In genomic region chr10:59295241-59295811, GRCm38 (mm10) we compare ENCODE assay signal across 8 mouse cellular contexts. TPM values are rescaled to one million over a fixed set of nuclear protein-coding genes. Genes with fewer than 3 reads are reported as not detected.
A peak's percentile ranks its signal among the peaks of the same experiment; 100 is the strongest.
DNase-seq lines count a peak whose midpoint lies in the region; ATAC-seq lines count a peak whose summit lies in the region.

No protein-coding gene starts in this region.

- intact Hi-C loops in heart, postnatal 25 days (cut with DNase I): no loop called here

- no peak overlapping the region for H3K4me3 ChIP-seq in forebrain, embryonic 11.5 days (ENCODE audit: low read depth, low read length)
- no peak overlapping the region for H3K4me3 ChIP-seq in intestine, embryonic 15.5 days (replicated peaks)
- H3K4me3 ChIP-seq in limb, embryonic 11.5 days (ENCODE audit: low read depth, low read length): no peak overlapping the region
- no peak overlapping the region for H3K4me3 ChIP-seq in midbrain, embryonic 16.5 days (ENCODE audit: low read depth, low read length)

- H3K27me3 ChIP-seq in forebrain, embryonic 11.5 days (ENCODE audit: control insufficient read depth, insufficient read depth, low read length): no peaks in the 10 kb centered on the region
- no peaks in the 10 kb centered on the region for H3K27me3 ChIP-seq in intestine, embryonic 15.5 days (replicated peaks)
- H3K27me3 ChIP-seq in limb, embryonic 11.5 days (ENCODE audit: control insufficient read depth, insufficient read depth, low read length): no peaks in the 10 kb centered on the region
- no peaks in the 10 kb centered on the region for H3K27me3 ChIP-seq in midbrain, embryonic 16.5 days (ENCODE audit: control insufficient read depth, insufficient read depth, low read depth, low read length)

- no peak overlapping the region for H3K9ac ChIP-seq in forebrain, embryonic 11.5 days (ENCODE audit: low read length)
- H3K9ac ChIP-seq in intestine, embryonic 15.5 days: no peak overlapping the region
- H3K9ac ChIP-seq in limb, embryonic 11.5 days (ENCODE audit: low read length): no peak overlapping the region
- H3K9ac ChIP-seq in midbrain, embryonic 16.5 days (ENCODE audit: low read depth, low read length): no peak overlapping the region

- no peak overlapping the region for H3K27ac ChIP-seq in forebrain, embryonic 11.5 days (ENCODE audit: low read depth, low read length)
- H3K27ac ChIP-seq in intestine, embryonic 15.5 days: no peak overlapping the region
- no peak overlapping the region for H3K27ac ChIP-seq in limb, embryonic 11.5 days (replicated peaks; ENCODE audit: low read depth, low read length)
- H3K27ac ChIP-seq in midbrain, embryonic 16.5 days (ENCODE audit: low read length): no peak overlapping the region

- no peak for ATAC-seq in forebrain, embryonic 11.5 days (replicated peaks; ENCODE audit: low FRiP score)
- peak; percentile 35 for ATAC-seq in intestine, embryonic 15.5 days
- no peak for ATAC-seq in limb, embryonic 11.5 days (ENCODE audit: insufficient number of reproducible peaks, low FRiP score, low TSS enrichment, low read depth)
- ATAC-seq in midbrain, embryonic 16.5 days: peak; percentile 26; the same call in 1 of the 2 replicates

- no peaks in the 10 kb centered on the region for H3K36me3 ChIP-seq in forebrain, embryonic 11.5 days (ENCODE audit: control insufficient read depth, insufficient read depth, low read length)
- H3K36me3 ChIP-seq in intestine, embryonic 15.5 days: no peaks in the 10 kb centered on the region
- no peaks in the 10 kb centered on the region for H3K36me3 ChIP-seq in limb, embryonic 11.5 days (ENCODE audit: control insufficient read depth, insufficient read depth, low read length)
- H3K36me3 ChIP-seq in midbrain, embryonic 16.5 days (ENCODE audit: control insufficient read depth, insufficient read depth, low read length): no peaks in the 10 kb centered on the region

- no peaks in the 10 kb centered on the region for H3K9me3 ChIP-seq in forebrain, embryonic 11.5 days (ENCODE audit: control insufficient read depth, low read length)
- H3K9me3 ChIP-seq in intestine, embryonic 15.5 days: no peaks in the 10 kb centered on the region
- H3K9me3 ChIP-seq in limb, embryonic 11.5 days (ENCODE audit: control insufficient read depth, low read length): no peaks in the 10 kb centered on the region
- H3K9me3 ChIP-seq in midbrain, embryonic 16.5 days (replicated peaks; ENCODE audit: control insufficient read depth, low read length, poor library complexity, severe bottlenecking): no peaks in the 10 kb centered on the region

- DNase-seq in heart, adult 8-10 months (ENCODE audit: low spot score): peak; percentile 43
- no peak for DNase-seq in heart, postnatal 25 days (ENCODE audit: low spot score)
- DNase-seq in brain, adult 2 months (ENCODE audit: low read depth, low spot score): peak; percentile 79
- DNase-seq in forebrain, embryonic 11.5 days (ENCODE audit: low spot score): peak; percentile 85
- DNase-seq in limb, embryonic 11.5 days (ENCODE audit: low spot score): peak; percentile 86
- DNase-seq in spleen, postnatal 14 days (ENCODE audit: low spot score in 2 of 2): peak; percentile 45 to 60

- 75% methylated on average over 8 of the region's 8 CpGs for WGBS in forebrain, embryonic 11.5 days
- WGBS in intestine, embryonic 15.5 days: 57% methylated on average over 8 of the region's 8 CpGs
- 71% methylated on average over 8 of the region's 8 CpGs for WGBS in limb, embryonic 11.5 days
- 68% methylated on average over 8 of the region's 8 CpGs for WGBS in midbrain, embryonic 16.5 days

- H3K4me2 ChIP-seq in forebrain, embryonic 11.5 days (ENCODE audit: low read depth, low read length, severe bottlenecking): no peak overlapping the region
- H3K4me2 ChIP-seq in intestine, embryonic 15.5 days (replicated peaks): no peak overlapping the region
- H3K4me2 ChIP-seq in limb, embryonic 11.5 days (ENCODE audit: low read depth, severe bottlenecking): no peak overlapping the region
- H3K4me2 ChIP-seq in midbrain, embryonic 16.5 days (ENCODE audit: low read length): no peak overlapping the region

- no peaks in the 10 kb centered on the region for H3K4me1 ChIP-seq in forebrain, embryonic 11.5 days (replicated peaks; ENCODE audit: control insufficient read depth, insufficient read depth, low read length)
- H3K4me1 ChIP-seq in intestine, embryonic 15.5 days (replicated peaks): peaks cover 10% of the 10 kb centered on the region; the same call in 1 of the 2 replicates
- no peaks in the 10 kb centered on the region for H3K4me1 ChIP-seq in limb, embryonic 11.5 days (ENCODE audit: control insufficient read depth, insufficient read depth, low read length)
- H3K4me1 ChIP-seq in midbrain, embryonic 16.5 days (ENCODE audit: control insufficient read depth, insufficient read depth, low read length): no peaks in the 10 kb centered on the region

RNA-seq across cellular contexts. Expression of gene P4ha1, which starts 27.8 kb away (rescaled TPM):
- 10 to 100 TPM; 32.4 to 59.3 (median 44.0) TPM for total RNA-seq in heart, adult 8-10 months (2022)
- total RNA-seq in heart, postnatal 25 days (2021): 10 to 100 TPM; 36.6 to 51.2 TPM
- polyA plus RNA-seq in forebrain, embryonic 11.5 days (2014; fragmentation: Nextera tagmentation; extraction: Ambion mirVana): 40.6 and 46.1 TPM in 2 replicates
- 64.7 and 73.8 TPM in 2 replicates for polyA plus RNA-seq in intestine, embryonic 15.5 days (2015; fragmentation: Nextera tagmentation; extraction: Ambion mirVana)
- 60.9 and 68.7 TPM in 2 replicates for polyA plus RNA-seq in limb, embryonic 11.5 days (2014; fragmentation: Nextera tagmentation; extraction: Ambion mirVana)
- polyA plus RNA-seq in midbrain, embryonic 16.5 days (2015; fragmentation: Nextera tagmentation; extraction: Ambion mirVana): 29.7 and 32.2 TPM in 2 replicates

Comparison
In these comparisons a context has a peak if more than half of its experiments do, and no peak if none do; other contexts are left out.
1. ATAC-seq: peak in intestine, embryonic 15.5 days (single experiment) and midbrain, embryonic 16.5 days (single experiment); none in forebrain, embryonic 11.5 days (single experiment) and limb, embryonic 11.5 days (single experiment).